Comparison of ENCODE assay signal across 8 mouse cellular contexts in the genomic region with DNA sequence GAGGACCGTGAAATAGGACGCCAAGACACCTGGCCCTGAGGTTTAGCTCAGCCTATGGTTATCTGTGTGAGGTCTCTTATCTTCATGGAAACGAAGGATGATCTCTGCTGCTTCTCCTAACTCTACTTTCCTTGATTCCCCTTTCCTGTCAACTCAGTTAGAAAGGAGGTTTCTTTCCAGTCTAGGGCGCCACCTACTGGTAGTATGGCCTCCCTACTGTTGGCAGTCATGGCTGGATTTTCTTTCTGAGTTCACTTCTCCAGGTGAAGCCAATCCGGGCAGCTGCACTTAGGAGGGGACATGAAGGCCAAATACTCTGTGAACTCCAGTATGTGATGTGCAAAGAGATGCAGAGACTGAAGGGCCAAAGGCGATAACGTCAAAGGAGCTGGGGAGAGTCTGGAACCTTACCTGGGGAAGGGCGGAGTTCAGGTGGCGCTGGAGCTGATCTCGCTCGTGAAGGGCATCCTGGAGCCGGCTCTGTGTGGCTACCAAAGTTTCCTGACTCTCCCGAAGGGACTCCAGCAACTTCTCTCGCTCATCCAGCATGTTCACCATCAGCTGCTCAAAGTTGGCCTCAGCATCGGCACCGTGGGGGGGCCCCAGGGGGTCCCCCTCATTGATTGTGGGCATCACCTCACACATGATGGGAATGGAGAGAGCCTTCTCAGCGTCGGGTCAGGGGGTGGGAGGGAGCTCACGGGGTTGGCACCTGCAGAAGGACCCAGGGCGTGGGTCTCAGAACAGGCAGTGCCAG. TPM values are rescaled to one million over a fixed set of nuclear protein-coding genes. Genes with fewer than 3 reads are reported as not detected.
A peak's percentile ranks its signal among the peaks of the same experiment; 100 is the strongest.
DNase-seq lines count a peak whose midpoint lies in the region; ATAC-seq and TF ChIP-seq lines count a peak whose summit lies in the region.

No protein-coding gene starts in this region.

- peaks cover 5% of the 10 kb centered on the region for H3K27me3 ChIP-seq in C2C12 (ENCODE audit: control insufficient read depth, insufficient read depth, insufficient read length)
- H3K27me3 ChIP-seq in embryonic facial prominence, embryonic 13.5 days: no peaks in the 10 kb centered on the region
- H3K27me3 ChIP-seq in heart, embryonic 13.5 days (replicated peaks): no peaks in the 10 kb centered on the region
- no peaks in the 10 kb centered on the region for H3K27me3 ChIP-seq in neural tube, embryonic 15.5 days (replicated peaks)

- H3K79me2 ChIP-seq in C2C12 (ENCODE audit: control insufficient read depth, insufficient read depth): no peaks in the 10 kb centered on the region

- H3K79me3 ChIP-seq in C2C12 (ENCODE audit: low read depth): no peaks in the 10 kb centered on the region

- TF ChIP-seq POLR2A in lung, adult 2 months (IDR thresholded peaks at IDR 0.05; ENCODE audit: borderline replicate concordance, extremely low read depth, low read depth, low read length): no peak

- 0 out of 2 replicates have a peak overlapping the region, but pooled peaks have one; percentile 37 for H3K4me2 ChIP-seq in embryonic facial prominence, embryonic 13.5 days
- H3K4me2 ChIP-seq in heart, embryonic 13.5 days: peak overlapping the region; percentile 61
- no peak overlapping the region for H3K4me2 ChIP-seq in neural tube, embryonic 15.5 days

- H3K4me1 ChIP-seq in embryonic facial prominence, embryonic 13.5 days: peaks cover 36% of the 10 kb centered on the region
- peaks cover 57% of the 10 kb centered on the region for H3K4me1 ChIP-seq in heart, embryonic 13.5 days
- H3K4me1 ChIP-seq in lung, adult 2 months (ENCODE audit: control insufficient read depth, insufficient read depth, low read length): no peaks in the 10 kb centered on the region
- H3K4me1 ChIP-seq in neural tube, embryonic 15.5 days: peaks cover 11% of the 10 kb centered on the region

- no peaks in the 10 kb centered on the region for H3K9me3 ChIP-seq in embryonic facial prominence, embryonic 13.5 days
- no peaks in the 10 kb centered on the region for H3K9me3 ChIP-seq in heart, embryonic 13.5 days
- H3K9me3 ChIP-seq in neural tube, embryonic 15.5 days (replicated peaks): no peaks in the 10 kb centered on the region

- 58% methylated on average over 20 of the region's 20 CpGs for WGBS in embryonic facial prominence, embryonic 13.5 days
- 52% methylated on average over 20 of the region's 20 CpGs for WGBS in heart, embryonic 13.5 days
- WGBS in lung, adult 2 months: 46% methylated on average over 20 of the region's 20 CpGs
- 64% methylated on average over 20 of the region's 20 CpGs for WGBS in neural tube, embryonic 15.5 days

- H3K9ac ChIP-seq in embryonic facial prominence, embryonic 13.5 days: 0 out of 2 replicates have a peak overlapping the region, but pooled peaks have one; percentile 40
- peak overlapping the region; percentile 72 for H3K9ac ChIP-seq in heart, embryonic 13.5 days
- H3K9ac ChIP-seq in neural tube, embryonic 15.5 days (replicated peaks): no peak overlapping the region

- no peak for ATAC-seq in embryonic facial prominence, embryonic 13.5 days (ENCODE audit: insufficient number of reproducible peaks, insufficient read depth, low FRiP score, low TSS enrichment, low read depth)
- ATAC-seq in heart, embryonic 13.5 days (ENCODE audit: extremely low read depth, insufficient number of reproducible peaks, low FRiP score, low TSS enrichment): no peak
- 0 out of 2 replicates have a peak, but pooled peaks have one; percentile 34 for ATAC-seq in neural tube, embryonic 15.5 days (ENCODE audit: low FRiP score)

- no peak overlapping the region for H3K27ac ChIP-seq in embryonic facial prominence, embryonic 13.5 days
- H3K27ac ChIP-seq in heart, embryonic 13.5 days (replicated peaks): peak overlapping the region; percentile 93
- H3K27ac ChIP-seq in neural tube, embryonic 15.5 days (replicated peaks): no peak overlapping the region

- H3K4me3 ChIP-seq in C2C12 (ENCODE audit: insufficient read depth, poor library complexity, severe bottlenecking): no peak overlapping the region
- no peak overlapping the region for H3K4me3 ChIP-seq in embryonic facial prominence, embryonic 13.5 days
- peak overlapping the region; percentile 31 for H3K4me3 ChIP-seq in heart, embryonic 13.5 days
- H3K4me3 ChIP-seq in lung, adult 2 months (replicated peaks; ENCODE audit: extremely low read depth, low read depth, low read length): no peak overlapping the region
- no peak overlapping the region for H3K4me3 ChIP-seq in neural tube, embryonic 15.5 days (replicated peaks)

- no peak overlapping the region for H3ac ChIP-seq in C2C12 (ENCODE audit: control insufficient read depth, insufficient read length, low read depth)

- H3K36me3 ChIP-seq in C2C12 (ENCODE audit: control insufficient read depth, insufficient read depth): no peaks in the 10 kb centered on the region
- H3K36me3 ChIP-seq in embryonic facial prominence, embryonic 13.5 days: no peaks in the 10 kb centered on the region
- H3K36me3 ChIP-seq in heart, embryonic 13.5 days: peaks cover 13% of the 10 kb centered on the region
- peaks cover 5% of the 10 kb centered on the region; the same call in 1 of the 2 replicates for H3K36me3 ChIP-seq in neural tube, embryonic 15.5 days

- peak; percentile 63 for TF ChIP-seq CTCF in C2C12 (IDR thresholded peaks at IDR 0.05; ENCODE audit: control insufficient read depth, insufficient read depth, insufficient read length)
- peak; percentile 70 for TF ChIP-seq CTCF in lung, adult 2 months (IDR thresholded peaks at IDR 0.05; ENCODE audit: insufficient read depth, low read length)

- DNase-seq in adrenal gland, postnatal 14 days: peak; percentile 89
- DNase-seq in kidney, postnatal 4 days: peak; percentile 90 to 91
- DNase-seq in lung, adult 2 months: peak; percentile 72
- DNase-seq in testis, postnatal 10 days (ENCODE audit: low spot score): peak; percentile 90

TF ChIP-seq in C2C12, 6 proteins besides CTCF, POLR2A, EP300 and RAD21:
- no peak for TF ChIP-seq USF1 (IDR thresholded peaks at IDR 0.05; ENCODE audit: low read depth)
- TF ChIP-seq FOSL1 (IDR thresholded peaks at IDR 0.05; ENCODE audit: insufficient read depth, low read length, poor library complexity, severe bottlenecking): no peak
- TF ChIP-seq MYOG (IDR thresholded peaks at IDR 0.05; ENCODE audit: control insufficient read depth, extremely low read depth, insufficient read length): no peak
- TF ChIP-seq MAX (IDR thresholded peaks at IDR 0.05): no peak
- no peak for TF ChIP-seq CEBPB (IDR thresholded peaks at IDR 0.05; ENCODE audit: low read depth)
- no peak for TF ChIP-seq MYOD1 (IDR thresholded peaks at IDR 0.05; ENCODE audit: control insufficient read depth, insufficient read length, low read depth)

RNA-seq across cellular contexts. Expression of a gene that starts 0.7 kb away (rescaled TPM):
- polyA plus RNA-seq in C2C12 (2012; fragmentation: generic; extraction: Trizol): 0.35 TPM
- total RNA-seq in adrenal gland, postnatal 14 days (2021): 0.67 and 1.6 TPM in 2 replicates
- polyA plus RNA-seq in embryonic facial prominence, embryonic 13.5 days (2015; fragmentation: Nextera tagmentation; extraction: Ambion mirVana): 4.0 and 5.0 TPM in 2 replicates
- polyA plus RNA-seq in heart, embryonic 13.5 days (2015; fragmentation: Nextera tagmentation; extraction: Ambion mirVana): 10.9 and 12.6 TPM in 2 replicates
- 7.9 and 11.3 TPM in 2 replicates for polyA plus RNA-seq in lung, adult 2 months (2012; rRNA removed)
- 29.1 and 31.6 TPM in 2 replicates for polyA plus RNA-seq in neural tube, embryonic 15.5 days (2015; fragmentation: Nextera tagmentation; extraction: Ambion mirVana)

RNA-seq across cellular contexts. Expression of a gene that starts 29.7 kb away (rescaled TPM):
- 85.2 TPM for polyA plus RNA-seq in C2C12 (2012; fragmentation: generic; extraction: Trizol)
- 39.7 and 50.9 TPM in 2 replicates for total RNA-seq in adrenal gland, postnatal 14 days (2021)
- 84.1 and 89.7 TPM in 2 replicates for polyA plus RNA-seq in embryonic facial prominence, embryonic 13.5 days (2015; fragmentation: Nextera tagmentation; extraction: Ambion mirVana)
- polyA plus RNA-seq in heart, embryonic 13.5 days (2015; fragmentation: Nextera tagmentation; extraction: Ambion mirVana): 54.0 and 63.0 TPM in 2 replicates
- polyA plus RNA-seq in lung, adult 2 months (2012; rRNA removed): 44.9 and 71.8 TPM in 2 replicates
- 110 and 112 TPM in 2 replicates for polyA plus RNA-seq in neural tube, embryonic 15.5 days (2015; fragmentation: Nextera tagmentation; extraction: Ambion mirVana)

RNA-seq across cellular contexts. Expression of a gene that starts 42.3 kb away (rescaled TPM):
- 22.0 TPM for polyA plus RNA-seq in C2C12 (2012; fragmentation: generic; extraction: Trizol)
- total RNA-seq in adrenal gland, postnatal 14 days (2021): not detected in 2 replicates
- 20.4 and 29.0 TPM in 2 replicates for polyA plus RNA-seq in embryonic facial prominence, embryonic 13.5 days (2015; fragmentation: Nextera tagmentation; extraction: Ambion mirVana)
- 1.5 and 3.5 TPM in 2 replicates for polyA plus RNA-seq in heart, embryonic 13.5 days (2015; fragmentation: Nextera tagmentation; extraction: Ambion mirVana)
- 1.7 TPM in 1 of 2 replicates, not detected in the other for polyA plus RNA-seq in lung, adult 2 months (2012; rRNA removed)
- 7.1 and 9.9 TPM in 2 replicates for polyA plus RNA-seq in neural tube, embryonic 15.5 days (2015; fragmentation: Nextera tagmentation; extraction: Ambion mirVana)

RNA-seq across cellular contexts. Expression of a gene that starts 53.7 kb away (rescaled TPM):
- not detected for polyA plus RNA-seq in C2C12 (2012; fragmentation: generic; extraction: Trizol)
- total RNA-seq in adrenal gland, postnatal 14 days (2021): not detected in 2 replicates
- not detected in 2 replicates for polyA plus RNA-seq in embryonic facial prominence, embryonic 13.5 days (2015; fragmentation: Nextera tagmentation; extraction: Ambion mirVana)
- not detected in 2 replicates for polyA plus RNA-seq in heart, embryonic 13.5 days (2015; fragmentation: Nextera tagmentation; extraction: Ambion mirVana)
- polyA plus RNA-seq in lung, adult 2 months (2012; rRNA removed): not detected in 2 replicates
- polyA plus RNA-seq in neural tube, embryonic 15.5 days (2015; fragmentation: Nextera tagmentation; extraction: Ambion mirVana): not detected in 2 replicates
